Mouse (Mus musculus) embryonic facial prominence, embryonic 13.5 days (tissue): ENCODE measurements around the gene Mien1. TPM values are rescaled to one million over a fixed set of nuclear protein-coding genes. Genes with fewer than 3 reads are reported as not detected.
A peak's percentile ranks its signal among the peaks of the same experiment; 100 is the strongest.

Source experiments
- ATAC-seq: fragments of 200-750 bp; cut with Nextera tagmentation; 2 replicates; pipeline ENCODE4 v1.8.0; 2017; ENCODE audit warnings: low read depth; ENCODE audit not compliant: insufficient number of reproducible peaks, insufficient read depth, low FRiP score, low TSS enrichment
- H3K27ac ChIP-seq: fragments of 300-500 bp; sonication (generic); 2 replicates; pipeline ENCODE4 v1.5.1; 2015; ENCODE audit warnings: moderate library complexity, mild to moderate bottlenecking, inconsistent platforms
- H3K27me3 ChIP-seq: fragments of 300-500 bp; sonication (generic); 2 replicates; pipeline ENCODE4 v1.6.1; 2015; ENCODE audit warnings: mild to moderate bottlenecking, inconsistent platforms
- H3K36me3 ChIP-seq: fragments of 300-500 bp; sonication (generic); 2 replicates; pipeline ENCODE4 v1.6.1; 2015; ENCODE audit warnings: mild to moderate bottlenecking, inconsistent platforms
- H3K4me1 ChIP-seq: fragments of 300-500 bp; sonication (generic); 2 replicates; pipeline ENCODE4 v1.6.1; 2015; ENCODE audit warnings: inconsistent platforms
- H3K4me2 ChIP-seq: fragments of 300-500 bp; sonication (generic); 2 replicates; pipeline ENCODE4 v1.6.1; 2015; ENCODE audit warnings: moderate library complexity, mild to moderate bottlenecking, inconsistent platforms
- H3K4me3 ChIP-seq: fragments of 300-500 bp; sonication (generic); 2 replicates; pipeline ENCODE4 v1.5.1; 2015; ENCODE audit warnings: mild to moderate bottlenecking, inconsistent platforms
- H3K9ac ChIP-seq: fragments of 300-500 bp; sonication (generic); 2 replicates; pipeline ENCODE4 v1.6.1; 2015; ENCODE audit warnings: mild to moderate bottlenecking, inconsistent platforms
- H3K9me3 ChIP-seq: fragments of 300-500 bp; sonication (generic); 2 replicates; pipeline ENCODE4 v1.6.1; 2016; ENCODE audit warnings: inconsistent platforms
- WGBS: fragments of 180-500 bp; shearing (Covaris S2); methylation state at CpG from one replicate; pipeline ENCODE4 v1.1.7; 2015; ENCODE audit warnings: mixed read lengths; 5-methylcytosine and 5-hydroxymethylcytosine counted together
- polyA plus RNA-seq: library from polyadenylated mRNA; unstranded; fragments of >200 nt; fragmentation: Nextera tagmentation; extraction: Ambion mirVana; gene quantifications from 2 replicates; pipeline ENCODE4 v1.2.1, GENCODE M21; 2015

Mien1 gene
- polyA plus RNA-seq, 1 experiment from 2014 or later: 90.7 TPM

- H3K27me3 ChIP-seq: peaks cover 42% of the 10 kb centered on the region
- peak within 1 kb of the TSS; percentile 48 for H3K4me2 ChIP-seq
- H3K9me3 ChIP-seq: no peaks in the 10 kb centered on the region
- H3K4me3 ChIP-seq: peak within 1 kb of the TSS; percentile 40
- peak within 1 kb of the TSS; percentile 39 for H3K27ac ChIP-seq
- ATAC-seq: no peak
- peak within 1 kb of the TSS; percentile 61 for H3K9ac ChIP-seq
- peaks cover 21% of the 10 kb centered on the region for H3K4me1 ChIP-seq
- 7% methylated on average over 5 of the region's 5 CpGs for WGBS
- no peaks in the 10 kb centered on the region for H3K36me3 ChIP-seq
Measured at GRCm38 (mm10) chr11:98446213-98446561, 7.4 kb upstream of the Mien1 start, which contains the start of gene Grb7. Gene Grb7 (plus strand): TSS chr11:98446394.

GRCm38 (mm10) chr11:98445679-98446078 is 6.9 kb upstream of the Mien1 start:
- no peak overlapping the region for H3K9ac ChIP-seq
- no peak for ATAC-seq
- peak overlapping the region; percentile 28; the same call in 1 of the 2 replicates for H3K27ac ChIP-seq
- 37% methylated on average over 4 of the region's 4 CpGs for WGBS
- H3K4me3 ChIP-seq: no peak overlapping the region
- H3K9me3 ChIP-seq: no peaks in the 10 kb centered on the region
- H3K36me3 ChIP-seq: no peaks in the 10 kb centered on the region
- H3K4me2 ChIP-seq: no peak overlapping the region
- H3K4me1 ChIP-seq: peaks cover 21% of the 10 kb centered on the region
- H3K27me3 ChIP-seq: peaks cover 42% of the 10 kb centered on the region

GRCm38 (mm10) chr11:98445238-98445637 is 6.4 kb upstream of the Mien1 start:
- H3K36me3 ChIP-seq: no peaks in the 10 kb centered on the region
- no peak overlapping the region for H3K9ac ChIP-seq
- H3K27me3 ChIP-seq: peaks cover 42% of the 10 kb centered on the region
- H3K4me1 ChIP-seq: peaks cover 21% of the 10 kb centered on the region
- no peak for ATAC-seq
- H3K9me3 ChIP-seq: no peaks in the 10 kb centered on the region
- WGBS: 16% methylated on average over 1 of the region's 1 CpGs
- 0 out of 2 replicates have a peak overlapping the region, but pooled peaks have one; percentile 28 for H3K27ac ChIP-seq
- H3K4me2 ChIP-seq: no peak overlapping the region
- no peak overlapping the region for H3K4me3 ChIP-seq

GRCm38 (mm10) chr11:98443688-98444087 is 4.9 kb upstream of the Mien1 start:
- Histone ChIP-seq H3K4me2 (no peak overlapping the region), H3K4me3 (no peak overlapping the region), H3K36me3 (no peaks in the 10 kb centered on the region), H3K27me3 (peaks cover 34% of the 10 kb centered on the region), H3K27ac (no peak overlapping the region), H3K4me1 (peaks cover 21% of the 10 kb centered on the region), H3K9ac (no peak overlapping the region), H3K9me3 (no peaks in the 10 kb centered on the region)
- WGBS: 83% methylated on average over 1 of the region's 1 CpGs
- ATAC-seq: no peak

GRCm38 (mm10) chr11:98437441-98437840 is 1.4 kb downstream of the Mien1 start:
- H3K4me2 ChIP-seq: peak overlapping the region; percentile 85
- peaks cover 8% of the 10 kb centered on the region for H3K4me1 ChIP-seq
- H3K9ac ChIP-seq: no peak overlapping the region
- peaks cover 49% of the 10 kb centered on the region for H3K36me3 ChIP-seq
- H3K4me3 ChIP-seq: no peak overlapping the region
- WGBS: 87% methylated on average over 6 of the region's 6 CpGs
- no peak for ATAC-seq
- H3K9me3 ChIP-seq: no peaks in the 10 kb centered on the region
- H3K27ac ChIP-seq: no peak overlapping the region
- no peaks in the 10 kb centered on the region for H3K27me3 ChIP-seq

GRCm38 (mm10) chr11:98435723-98436122 is 3.1 kb downstream of the Mien1 start:
- H3K36me3 ChIP-seq: peaks cover 66% of the 10 kb centered on the region
- no peak for ATAC-seq
- 92% methylated on average over 9 of the region's 9 CpGs for WGBS

GRCm38 (mm10) chr11:98431743-98432502 is 6.9 kb downstream of the Mien1 start:
- H3K36me3 ChIP-seq: peaks cover 98% of the 10 kb centered on the region
- H3K27me3 ChIP-seq: no peaks in the 10 kb centered on the region
- no peak overlapping the region for H3K4me3 ChIP-seq
- no peak overlapping the region for H3K27ac ChIP-seq
- ATAC-seq: no peak
- H3K4me1 ChIP-seq: no peaks in the 10 kb centered on the region
- 84% methylated on average over 9 of the region's 9 CpGs for WGBS
- no peak overlapping the region for H3K4me2 ChIP-seq
- 0 out of 2 replicates have a peak overlapping the region, but pooled peaks have one; percentile 4 for H3K9ac ChIP-seq
- H3K9me3 ChIP-seq: no peaks in the 10 kb centered on the region

More at GRCm38 (mm10) chr11:98435723-98436122, 3.1 kb downstream of the Mien1 start:
- peaks cover 8% of the 10 kb centered on the region for H3K4me1 ChIP-seq
- no peak overlapping the region for H3K27ac ChIP-seq
- H3K9me3 ChIP-seq: no peaks in the 10 kb centered on the region
- H3K4me2 ChIP-seq: no peak overlapping the region
- H3K27me3 ChIP-seq: no peaks in the 10 kb centered on the region
- no peak overlapping the region for H3K4me3 ChIP-seq
- H3K9ac ChIP-seq: no peak overlapping the region

DNA sequence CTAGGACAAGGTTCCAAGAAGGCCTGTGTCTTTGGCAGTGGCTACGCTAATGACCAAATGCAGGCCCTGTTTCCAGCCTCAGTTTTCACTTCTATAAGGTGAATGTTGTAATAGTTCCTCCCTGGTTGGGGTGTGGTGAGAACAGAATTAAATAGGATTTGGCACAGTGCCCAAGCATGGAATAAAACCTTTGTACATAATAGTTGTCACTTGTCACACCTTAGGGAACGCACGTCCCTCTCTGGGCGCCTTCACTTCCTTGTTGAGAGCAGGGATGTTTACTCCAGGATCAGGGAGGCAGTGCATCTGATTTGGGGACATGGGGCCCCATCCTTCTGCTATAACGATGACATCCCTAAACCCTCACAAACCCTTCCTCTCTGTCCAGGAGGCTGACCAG is 10.4 kb downstream of the Mien1 start:
- Histone ChIP-seq H3K36me3 (peaks cover 98% of the 10 kb centered on the region), H3K27ac (no peak overlapping the region), H3K4me3 (no peak overlapping the region), H3K9me3 (no peaks in the 10 kb centered on the region), H3K9ac (no peak overlapping the region), H3K4me1 (no peaks in the 10 kb centered on the region), H3K27me3 (no peaks in the 10 kb centered on the region), H3K4me2 (no peak overlapping the region)
- no peak for ATAC-seq
- 83% methylated on average over 5 of the region's 5 CpGs for WGBS

DNA sequence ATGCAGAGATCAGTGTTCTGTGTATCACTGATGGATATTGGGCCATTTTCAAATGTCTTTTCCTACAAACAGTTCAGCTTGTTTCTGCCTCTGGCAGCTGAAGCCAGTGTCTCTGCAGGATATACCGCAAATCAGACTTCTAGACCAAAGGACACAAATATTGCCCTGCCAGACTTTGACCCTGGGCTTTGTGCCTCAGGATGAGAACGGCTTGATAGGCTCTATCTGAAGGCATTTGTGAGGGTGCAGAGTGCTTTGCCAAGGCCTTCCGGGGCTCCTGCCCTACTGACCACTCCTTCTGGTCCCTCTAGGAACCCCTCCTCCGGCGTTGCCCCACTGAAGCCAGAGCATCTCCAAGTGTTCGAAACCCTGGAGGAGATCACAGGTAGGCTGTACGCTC is 12.2 kb downstream of the Mien1 start:
- Histone ChIP-seq H3K36me3 (peaks cover 99% of the 10 kb centered on the region), H3K27ac (no peak overlapping the region), H3K9ac (no peak overlapping the region), H3K4me2 (no peak overlapping the region), H3K9me3 (no peaks in the 10 kb centered on the region), H3K4me1 (no peaks in the 10 kb centered on the region), H3K27me3 (no peaks in the 10 kb centered on the region), H3K4me3 (no peak overlapping the region)
- WGBS: 92% methylated on average over 7 of the region's 7 CpGs
- no peak for ATAC-seq

- WGBS: 76% methylated on average over 10 of the region's 10 CpGs
- 0 out of 2 replicates have a peak overlapping the region, but pooled peaks have one; percentile 33 for H3K9ac ChIP-seq
- H3K9me3 ChIP-seq: no peaks in the 10 kb centered on the region
- H3K27me3 ChIP-seq: no peaks in the 10 kb centered on the region
- peaks cover 28% of the 10 kb centered on the region for H3K4me1 ChIP-seq
- peaks cover 63% of the 10 kb centered on the region for H3K36me3 ChIP-seq
- no peak overlapping the region for H3K4me3 ChIP-seq
- H3K4me2 ChIP-seq: no peak overlapping the region
- ATAC-seq: no peak
- H3K27ac ChIP-seq: peak overlapping the region; percentile 68; the same call in 1 of the 2 replicates
Measured at GRCm38 (mm10) chr11:98418939-98419547, 19.7 kb downstream of the Mien1 start.

GRCm38 (mm10) chr11:98418273-98418672 is 20.5 kb downstream of the Mien1 start:
- no peak overlapping the region for H3K9ac ChIP-seq
- peaks cover 34% of the 10 kb centered on the region for H3K4me1 ChIP-seq
- H3K4me2 ChIP-seq: no peak overlapping the region
- no peaks in the 10 kb centered on the region for H3K27me3 ChIP-seq
- no peaks in the 10 kb centered on the region for H3K9me3 ChIP-seq
- peaks cover 56% of the 10 kb centered on the region for H3K36me3 ChIP-seq
- 75% methylated on average over 6 of the region's 6 CpGs for WGBS
- H3K4me3 ChIP-seq: no peak overlapping the region
- peak overlapping the region; percentile 11; the same call in 1 of the 2 replicates for H3K27ac ChIP-seq
- ATAC-seq: no peak

DNA sequence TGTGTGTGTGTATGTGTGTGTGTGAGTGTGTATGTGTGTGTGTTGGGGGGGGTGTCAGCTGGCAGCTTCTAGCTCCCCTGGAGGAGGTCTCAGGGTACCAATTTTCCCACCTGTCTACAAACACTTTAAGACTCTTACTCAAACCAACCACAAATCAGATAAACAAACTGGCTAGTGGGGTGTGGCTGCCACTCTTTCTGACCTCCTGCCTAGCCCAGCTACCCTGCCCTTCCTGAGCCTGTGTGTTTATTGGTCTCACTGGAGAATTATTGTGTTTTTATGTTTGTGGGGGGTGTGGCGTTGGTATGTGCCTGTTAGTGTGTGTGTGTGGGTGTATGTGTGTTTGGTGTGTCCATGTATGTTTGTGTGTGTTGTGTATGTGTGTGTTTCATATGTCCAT is 21.7 kb downstream of the Mien1 start:
- no peaks in the 10 kb centered on the region for H3K27me3 ChIP-seq
- H3K9me3 ChIP-seq: no peaks in the 10 kb centered on the region
- H3K36me3 ChIP-seq: peaks cover 44% of the 10 kb centered on the region
- no peak overlapping the region for H3K4me3 ChIP-seq
- H3K27ac ChIP-seq: no peak overlapping the region
- WGBS: 83% methylated on average over 1 of the region's 1 CpGs
- no peak for ATAC-seq
- H3K4me1 ChIP-seq: peaks cover 35% of the 10 kb centered on the region
- H3K4me2 ChIP-seq: no peak overlapping the region
- H3K9ac ChIP-seq: no peak overlapping the region
